Mouse (Mus musculus): Measurements from ENCODE around the gene Abcc9.

Abcc9 gene

DNA sequence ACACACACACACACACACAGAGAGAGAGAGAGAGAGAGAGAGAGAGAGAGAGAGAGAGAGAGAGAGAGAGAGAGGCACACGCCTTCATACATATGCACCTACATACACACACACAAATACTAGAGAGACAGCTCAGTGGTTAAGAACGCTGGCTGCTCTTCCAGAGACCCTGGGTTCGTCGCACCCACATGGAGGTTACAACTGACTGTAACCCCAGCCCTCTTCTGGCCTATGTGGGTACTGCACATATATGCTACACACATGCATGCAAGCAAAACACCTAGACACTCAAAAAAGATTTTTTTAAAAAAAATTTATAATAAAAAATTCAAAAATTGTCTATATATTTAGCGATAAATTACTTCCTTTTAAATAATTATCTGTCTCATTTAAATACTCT, 43.1 kb downstream of the Abcc9 start:
- H3K27me3 ChIP-seq (ENCODE audit: insufficient read depth, low read length): no peaks in the 10 kb centered on the region
- no peaks in the 10 kb centered on the region for H3K9me3 ChIP-seq (ENCODE audit: low read length)
- no peak overlapping the region for H3K4me3 ChIP-seq (replicated peaks; ENCODE audit: low read length)
- H3K4me1 ChIP-seq (replicated peaks; ENCODE audit: low read depth, low read length): no peaks in the 10 kb centered on the region
- H3K36me3 ChIP-seq (ENCODE audit: insufficient read depth, low read length): no peaks in the 10 kb centered on the region
- TF ChIP-seq NANOG (IDR thresholded peaks at IDR 0.05; ENCODE audit: borderline replicate concordance, low read length) (no peak), CTCF (conservative IDR thresholded peaks at IDR 0.05; ENCODE audit: low read length) (peak; percentile 60), POU5F1 (IDR thresholded peaks at IDR 0.05; ENCODE audit: borderline replicate concordance, low read length) (no peak)

DNA sequence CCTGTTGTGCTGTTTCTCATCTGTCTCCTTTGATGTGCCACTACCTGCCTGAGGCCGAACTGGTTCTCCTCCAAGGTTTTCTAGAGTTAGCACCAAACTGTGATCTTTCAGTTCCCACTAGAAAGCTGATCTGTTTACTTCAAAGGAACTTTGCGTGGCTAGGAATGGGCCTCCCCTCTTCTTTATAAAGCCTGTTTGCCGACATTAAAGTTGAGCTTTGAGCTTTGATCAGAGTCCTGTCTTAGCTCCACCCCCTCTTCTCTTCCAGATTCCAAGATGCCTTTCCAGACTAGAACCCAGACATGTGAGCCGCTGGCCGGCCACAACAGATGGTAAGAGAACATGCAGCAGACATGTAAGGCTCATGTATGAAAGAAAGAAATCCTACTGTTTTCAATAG, 47.6 kb downstream of the Abcc9 start:
- no peak for TF ChIP-seq CTCF (conservative IDR thresholded peaks at IDR 0.05; ENCODE audit: low read length)
- no peak for TF ChIP-seq NANOG (IDR thresholded peaks at IDR 0.05; ENCODE audit: borderline replicate concordance, low read length)
- TF ChIP-seq POU5F1 (IDR thresholded peaks at IDR 0.05; ENCODE audit: borderline replicate concordance, low read length): no peak
- no peaks in the 10 kb centered on the region for H3K36me3 ChIP-seq (ENCODE audit: insufficient read depth, low read length)
- H3K9me3 ChIP-seq (ENCODE audit: low read length): no peaks in the 10 kb centered on the region
- no peaks in the 10 kb centered on the region for H3K4me1 ChIP-seq (replicated peaks; ENCODE audit: low read depth, low read length)
- H3K27me3 ChIP-seq (ENCODE audit: insufficient read depth, low read length): no peaks in the 10 kb centered on the region
- H3K4me3 ChIP-seq (replicated peaks; ENCODE audit: low read length): no peak overlapping the region

DNA sequence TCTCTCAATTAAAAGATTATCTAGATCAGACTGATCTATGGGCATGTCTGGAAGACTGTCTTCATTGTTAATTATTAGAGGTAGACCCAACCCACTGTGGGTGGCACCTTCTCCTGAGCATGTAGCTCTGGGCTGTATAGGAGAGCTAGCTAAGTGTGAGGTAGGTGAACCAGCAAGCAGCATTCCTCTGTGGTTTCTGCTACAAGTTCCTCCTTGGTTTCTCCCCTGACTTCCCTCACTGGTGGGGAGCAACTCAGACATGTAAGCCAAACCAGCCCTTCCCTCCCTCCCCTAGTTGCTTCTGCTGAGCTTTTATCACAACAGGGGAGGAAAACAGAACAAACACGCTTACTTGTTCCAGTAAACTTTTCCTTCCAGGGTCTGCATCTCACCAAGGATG, 49.9 kb downstream of the Abcc9 start:
- H3K4me3 ChIP-seq (replicated peaks; ENCODE audit: low read length): no peak overlapping the region
- H3K9me3 ChIP-seq (ENCODE audit: low read length): peaks cover 11% of the 10 kb centered on the region
- no peaks in the 10 kb centered on the region for H3K27me3 ChIP-seq (ENCODE audit: insufficient read depth, low read length)
- H3K36me3 ChIP-seq (ENCODE audit: insufficient read depth, low read length): no peaks in the 10 kb centered on the region
- TF ChIP-seq CTCF (conservative IDR thresholded peaks at IDR 0.05; ENCODE audit: low read length): no peak
- no peak for TF ChIP-seq NANOG (IDR thresholded peaks at IDR 0.05; ENCODE audit: borderline replicate concordance, low read length)
- no peak for TF ChIP-seq POU5F1 (IDR thresholded peaks at IDR 0.05; ENCODE audit: borderline replicate concordance, low read length)
- H3K4me1 ChIP-seq (replicated peaks; ENCODE audit: low read depth, low read length): no peaks in the 10 kb centered on the region

- Histone ChIP-seq H3K36me3 (ENCODE audit: insufficient read depth, low read length) (no peaks in the 10 kb centered on the region), H3K27me3 (ENCODE audit: insufficient read depth, low read length) (no peaks in the 10 kb centered on the region), H3K9me3 (ENCODE audit: low read length) (peaks cover 11% of the 10 kb centered on the region), H3K4me3 (replicated peaks; ENCODE audit: low read length) (no peak overlapping the region), H3K4me1 (replicated peaks; ENCODE audit: low read depth, low read length) (no peaks in the 10 kb centered on the region)
- TF ChIP-seq CTCF (conservative IDR thresholded peaks at IDR 0.05; ENCODE audit: low read length): no peak
- no peak for TF ChIP-seq NANOG (IDR thresholded peaks at IDR 0.05; ENCODE audit: borderline replicate concordance, low read length)
- TF ChIP-seq POU5F1 (IDR thresholded peaks at IDR 0.05; ENCODE audit: borderline replicate concordance, low read length): no peak
Observed at GRCm38 (mm10) chr6:142649331-142649730, 52.8 kb downstream of the Abcc9 start.

GRCm38 (mm10) chr6:142645474-142645873, 56.6 kb downstream of the Abcc9 start:
- Histone ChIP-seq H3K9me3 (ENCODE audit: low read length) (peaks cover 11% of the 10 kb centered on the region), H3K36me3 (ENCODE audit: insufficient read depth, low read length) (no peaks in the 10 kb centered on the region), H3K4me1 (replicated peaks; ENCODE audit: low read depth, low read length) (no peaks in the 10 kb centered on the region), H3K4me3 (replicated peaks; ENCODE audit: low read length) (no peak overlapping the region), H3K27me3 (ENCODE audit: insufficient read depth, low read length) (no peaks in the 10 kb centered on the region)
- TF ChIP-seq POU5F1 (IDR thresholded peaks at IDR 0.05; ENCODE audit: borderline replicate concordance, low read length): no peak
- no peak for TF ChIP-seq CTCF (conservative IDR thresholded peaks at IDR 0.05; ENCODE audit: low read length)
- no peak for TF ChIP-seq NANOG (IDR thresholded peaks at IDR 0.05; ENCODE audit: borderline replicate concordance, low read length)

DNA sequence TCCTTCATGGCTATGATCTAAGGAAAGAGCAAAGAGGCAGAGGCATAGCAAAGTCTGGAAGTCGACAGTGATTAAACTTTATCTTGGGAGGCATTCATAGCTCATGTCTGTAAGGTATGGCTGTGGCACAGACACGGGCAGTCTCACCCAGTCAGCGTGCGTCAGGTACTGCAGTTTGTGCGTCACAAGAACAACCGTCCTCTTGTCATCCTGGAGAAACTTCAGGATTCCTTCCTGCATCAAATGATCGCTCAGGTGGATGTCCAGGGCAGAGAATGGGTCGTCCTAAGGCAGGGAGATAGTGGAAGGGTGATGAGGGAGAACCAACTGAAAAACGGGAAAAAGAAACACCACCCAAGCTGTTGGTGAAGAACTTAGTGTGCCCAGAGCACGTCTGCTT, 62.8 kb downstream of the Abcc9 start:
- Histone ChIP-seq H3K4me1 (replicated peaks; ENCODE audit: low read depth, low read length) (no peaks in the 10 kb centered on the region), H3K27me3 (ENCODE audit: insufficient read depth, low read length) (no peaks in the 10 kb centered on the region), H3K4me3 (replicated peaks; ENCODE audit: low read length) (no peak overlapping the region), H3K36me3 (ENCODE audit: insufficient read depth, low read length) (no peaks in the 10 kb centered on the region), H3K9me3 (ENCODE audit: low read length) (no peaks in the 10 kb centered on the region)
- no peak for TF ChIP-seq CTCF (conservative IDR thresholded peaks at IDR 0.05; ENCODE audit: low read length)
- TF ChIP-seq POU5F1 (IDR thresholded peaks at IDR 0.05; ENCODE audit: borderline replicate concordance, low read length): no peak
- no peak for TF ChIP-seq NANOG (IDR thresholded peaks at IDR 0.05; ENCODE audit: borderline replicate concordance, low read length)

- no peaks in the 10 kb centered on the region for H3K36me3 ChIP-seq (ENCODE audit: insufficient read depth, low read length)
- no peaks in the 10 kb centered on the region for H3K27me3 ChIP-seq (ENCODE audit: insufficient read depth, low read length)
- TF ChIP-seq CTCF (conservative IDR thresholded peaks at IDR 0.05; ENCODE audit: low read length) (no peak), NANOG (IDR thresholded peaks at IDR 0.05; ENCODE audit: borderline replicate concordance, low read length) (no peak), POU5F1 (IDR thresholded peaks at IDR 0.05; ENCODE audit: borderline replicate concordance, low read length) (no peak)
- no peaks in the 10 kb centered on the region for H3K4me1 ChIP-seq (replicated peaks; ENCODE audit: low read depth, low read length)
- H3K9me3 ChIP-seq (ENCODE audit: low read length): no peaks in the 10 kb centered on the region
- H3K4me3 ChIP-seq (replicated peaks; ENCODE audit: low read length): no peak overlapping the region
Observed at GRCm38 (mm10) chr6:142635654-142636053, 66.5 kb downstream of the Abcc9 start.

DNA sequence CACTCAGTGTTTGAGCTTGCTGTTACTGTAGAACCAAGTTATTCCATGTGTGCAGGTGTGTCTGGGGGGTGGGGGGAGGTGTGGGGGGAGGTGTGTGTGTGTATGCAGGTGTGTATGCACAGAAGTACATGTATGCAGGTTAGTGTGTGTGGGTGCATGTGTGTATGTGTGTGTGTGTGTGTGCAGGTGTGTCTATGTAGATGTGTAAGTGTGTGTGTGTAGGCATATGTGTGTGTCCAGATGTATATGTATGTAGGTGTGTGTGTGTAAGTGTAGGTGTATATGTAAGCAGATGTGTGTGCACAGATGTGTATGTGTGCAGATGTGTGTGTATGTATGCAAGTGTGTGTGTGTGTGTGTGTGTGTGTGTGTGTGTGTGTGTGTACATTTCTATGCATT, 66.9 kb downstream of the Abcc9 start:
- TF ChIP-seq NANOG (IDR thresholded peaks at IDR 0.05; ENCODE audit: borderline replicate concordance, low read length) (no peak), POU5F1 (IDR thresholded peaks at IDR 0.05; ENCODE audit: borderline replicate concordance, low read length) (no peak), CTCF (conservative IDR thresholded peaks at IDR 0.05; ENCODE audit: low read length) (no peak)
- Histone ChIP-seq H3K9me3 (ENCODE audit: low read length) (no peaks in the 10 kb centered on the region), H3K36me3 (ENCODE audit: insufficient read depth, low read length) (no peaks in the 10 kb centered on the region), H3K27me3 (ENCODE audit: insufficient read depth, low read length) (no peaks in the 10 kb centered on the region), H3K4me1 (replicated peaks; ENCODE audit: low read depth, low read length) (no peaks in the 10 kb centered on the region), H3K4me3 (replicated peaks; ENCODE audit: low read length) (no peak overlapping the region)

DNA sequence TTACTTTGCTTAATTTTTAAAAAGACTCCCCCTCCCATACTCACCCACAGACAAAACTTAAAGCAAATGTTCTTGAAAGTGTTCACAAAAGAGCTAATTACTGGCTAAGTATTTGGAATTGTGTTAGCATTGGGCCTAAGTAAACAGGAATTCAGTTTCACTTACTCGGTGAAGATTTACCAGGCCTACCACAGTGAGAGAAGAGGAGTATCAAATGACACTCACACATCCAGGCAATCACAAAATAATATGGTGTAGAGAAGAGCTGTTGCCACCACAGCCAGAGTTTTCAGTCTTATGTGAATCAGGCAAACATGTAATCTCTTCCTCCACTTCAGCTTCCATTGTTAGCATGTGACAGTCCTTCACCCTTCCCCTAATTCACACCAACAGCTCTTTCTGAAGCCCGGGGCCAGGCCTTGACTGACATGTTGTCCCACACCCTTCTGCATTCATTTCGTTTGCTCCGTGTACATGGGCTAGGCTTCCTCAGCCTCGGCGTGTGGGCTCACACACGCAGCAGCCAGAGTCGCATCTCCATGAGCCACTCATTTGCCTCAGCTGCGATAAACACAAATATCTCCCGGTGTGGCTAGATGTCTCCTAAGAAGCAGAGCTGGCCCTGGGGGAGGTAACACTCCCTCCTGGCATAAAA, 67.5 kb downstream of the Abcc9 start:
- Histone ChIP-seq H3K9me3 (ENCODE audit: low read length) (no peaks in the 10 kb centered on the region), H3K27me3 (ENCODE audit: insufficient read depth, low read length) (no peaks in the 10 kb centered on the region), H3K4me3 (replicated peaks; ENCODE audit: low read length) (no peak overlapping the region), H3K4me1 (replicated peaks; ENCODE audit: low read depth, low read length) (no peaks in the 10 kb centered on the region), H3K36me3 (ENCODE audit: insufficient read depth, low read length) (no peaks in the 10 kb centered on the region)
- TF ChIP-seq NANOG (IDR thresholded peaks at IDR 0.05; ENCODE audit: borderline replicate concordance, low read length): no peak
- no peak for TF ChIP-seq POU5F1 (IDR thresholded peaks at IDR 0.05; ENCODE audit: borderline replicate concordance, low read length)
- TF ChIP-seq CTCF (conservative IDR thresholded peaks at IDR 0.05; ENCODE audit: low read length): no peak
